Mouse (Mus musculus): ENCODE measurements at regions not wholly inside any gene's neighbourhood (a gene's known extent, or its start where the extent isn't known, plus 50 kb on each side); places are given as distances from the start of the nearest gene placed in this dataset.
A peak's percentile ranks its signal among the peaks of the same experiment; 100 is the strongest.

DNA sequence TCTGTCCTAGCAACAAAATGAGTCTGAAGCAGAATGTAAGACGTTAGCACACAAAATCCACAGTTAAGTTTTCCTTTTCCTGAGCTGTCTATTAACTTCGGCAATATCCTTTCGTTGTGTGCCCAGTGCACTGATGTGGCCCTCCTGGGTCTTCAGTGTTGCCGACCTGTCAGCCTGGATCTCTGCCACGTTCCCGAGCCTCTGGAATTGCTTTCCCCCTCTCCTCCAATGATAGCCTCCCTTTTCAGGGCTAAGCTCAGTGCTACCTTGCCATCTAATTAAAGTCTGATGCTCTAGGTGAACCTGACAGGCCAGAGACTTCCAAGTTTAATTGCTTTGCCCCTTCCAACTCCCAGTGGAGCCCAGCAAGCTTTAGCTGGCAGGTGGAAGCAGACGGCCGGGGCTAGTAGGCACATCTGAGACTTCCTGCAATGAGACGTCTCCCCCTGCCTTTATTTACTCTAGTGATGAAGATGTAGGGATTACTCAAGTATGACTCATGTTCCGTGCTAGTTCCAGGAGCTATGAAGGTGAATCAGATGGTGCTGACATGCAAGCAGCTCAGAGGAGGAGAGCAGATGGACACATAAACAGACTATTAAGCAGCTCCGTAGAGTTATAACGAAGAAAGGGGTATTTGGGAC is 894.3 kb upstream of the Car8 start:
- no peak for DNase-seq (ENCODE audit: low read depth, low spot score)

GRCm38 (mm10) chr4:9132356-9132755 is 893.5 kb upstream of the Car8 start:
- peak; percentile 23 for DNase-seq (ENCODE audit: low read depth, low spot score)

DNA sequence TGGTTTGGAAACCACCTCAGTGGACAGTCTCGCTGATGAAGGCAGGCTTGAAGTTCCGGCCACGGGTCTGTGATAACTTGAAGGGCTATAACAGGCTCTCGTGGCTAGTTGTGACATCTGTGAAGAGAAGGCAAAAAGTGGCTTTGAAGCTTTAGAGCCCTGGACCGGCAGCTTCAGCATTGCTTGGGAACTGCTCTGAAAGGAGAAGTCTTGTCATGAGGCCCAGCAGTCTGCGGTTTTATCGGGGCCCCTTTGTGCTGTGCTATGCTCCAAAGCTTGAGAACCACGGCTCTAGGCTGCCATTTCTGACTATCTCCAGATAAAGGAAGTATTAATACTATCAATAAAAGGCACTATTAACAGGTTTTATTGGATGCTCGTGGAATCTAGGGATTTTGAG is 892.8 kb upstream of the Car8 start:
- no peak for DNase-seq (ENCODE audit: low read depth, low spot score)

- DNase-seq (ENCODE audit: low read depth, low spot score) = peak; percentile 34
These were observed 886.6 kb upstream of the Car8 start for GRCm38 (mm10) chr4:9125236-9125963.

GRCm38 (mm10) chr4:9124586-9125232 is 885.9 kb upstream of the Car8 start:
- no peak for DNase-seq (ENCODE audit: low read depth, low spot score)

GRCm38 (mm10) chr4:9124109-9124508 is 885.3 kb upstream of the Car8 start:
- no peak for DNase-seq (ENCODE audit: low read depth, low spot score)

GRCm38 (mm10) chr4:9123396-9124031 is 884.7 kb upstream of the Car8 start:
- DNase-seq (ENCODE audit: low read depth, low spot score) = no peak

DNA sequence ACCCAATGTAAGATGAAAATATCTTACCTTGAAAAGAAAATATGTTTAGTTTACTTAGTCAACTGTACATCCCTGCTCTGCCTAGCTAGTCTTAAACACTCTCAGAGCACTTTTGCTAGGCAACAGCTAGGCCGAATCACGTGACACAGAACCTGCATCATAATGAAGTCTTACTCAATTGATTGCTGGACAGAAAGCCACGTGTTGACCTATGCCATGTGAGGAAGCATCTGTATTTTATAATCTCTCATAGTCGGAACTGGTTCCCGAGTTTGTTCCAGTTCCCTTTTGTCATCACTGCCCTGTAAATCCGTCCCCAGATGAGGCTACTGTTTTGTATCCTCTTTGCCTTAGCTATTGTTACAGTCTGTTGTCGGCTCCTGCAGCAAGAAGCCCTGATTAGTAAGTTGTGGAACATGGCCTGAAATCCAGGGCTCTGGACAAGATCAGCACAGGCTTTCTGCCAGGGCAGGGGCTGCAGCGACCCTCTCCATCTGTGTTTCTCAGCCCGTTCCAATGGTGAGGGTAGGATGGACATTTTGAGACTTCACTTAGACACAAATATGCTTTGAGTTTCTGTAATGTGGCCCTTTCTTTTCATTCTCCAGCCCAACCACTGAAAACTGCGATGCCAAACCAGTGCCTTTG is 883.9 kb upstream of the Car8 start:
- no peak for DNase-seq (ENCODE audit: low read depth, low spot score)

- no peak for DNase-seq (ENCODE audit: low read depth, low spot score)
These were observed 878.3 kb upstream of the Car8 start for GRCm38 (mm10) chr4:9116955-9117647.

GRCm38 (mm10) chr4:9115874-9116273 is 877.0 kb upstream of the Car8 start:
- DNase-seq (ENCODE audit: low read depth, low spot score) = no peak

DNA sequence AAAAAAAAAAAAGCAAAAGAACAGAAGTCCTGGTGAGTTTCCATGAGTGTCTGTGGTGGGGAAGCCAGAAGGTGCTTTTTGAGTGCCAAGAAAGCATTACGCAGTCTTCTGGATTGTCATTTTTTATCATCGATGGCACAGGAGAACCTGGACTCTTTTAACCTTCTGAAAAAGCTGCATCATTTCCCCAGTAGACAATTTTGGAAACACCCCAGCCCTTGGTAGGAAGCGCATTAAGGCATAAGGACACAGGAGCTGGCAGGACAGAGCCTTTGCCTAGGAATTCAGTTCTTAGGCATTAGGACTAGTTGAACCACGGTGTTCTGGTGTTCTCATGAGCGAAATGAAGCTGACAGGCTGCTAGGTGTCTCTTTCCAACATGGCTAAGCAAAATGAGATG is 875.1 kb upstream of the Car8 start:
- no peak for DNase-seq (ENCODE audit: low read depth, low spot score)

GRCm38 (mm10) chr4:9110355-9110754 is 871.5 kb upstream of the Car8 start:
- no peak for DNase-seq (ENCODE audit: low read depth, low spot score)

DNA sequence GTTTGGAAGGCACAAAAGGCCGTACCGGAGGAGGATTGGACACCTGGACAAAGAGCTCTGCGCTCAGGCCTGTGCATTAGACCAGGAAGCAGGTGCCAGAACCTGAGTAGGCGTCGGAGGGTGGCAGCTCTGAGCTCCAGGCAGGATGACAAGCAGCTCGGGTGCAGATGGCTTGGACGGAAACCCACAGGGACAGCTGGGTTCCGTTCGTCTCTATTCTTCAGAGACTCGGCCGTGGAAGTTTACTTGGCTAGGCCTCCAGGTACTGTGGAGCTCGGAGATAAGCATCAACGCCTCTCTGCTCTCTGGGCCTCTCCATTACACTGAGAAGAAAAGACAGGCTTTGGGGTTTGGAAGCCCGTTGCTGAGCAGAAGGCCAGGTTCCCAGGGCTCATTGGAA is 868.5 kb upstream of the Car8 start:
- no peak for DNase-seq (ENCODE audit: low read depth, low spot score)

GRCm38 (mm10) chr4:9106778-9107177 is 867.9 kb upstream of the Car8 start:
- DNase-seq (ENCODE audit: low read depth, low spot score) = no peak

- no peak for DNase-seq (ENCODE audit: low read depth, low spot score)
These were observed 865.8 kb upstream of the Car8 start for GRCm38 (mm10) chr4:9104657-9105056.

DNA sequence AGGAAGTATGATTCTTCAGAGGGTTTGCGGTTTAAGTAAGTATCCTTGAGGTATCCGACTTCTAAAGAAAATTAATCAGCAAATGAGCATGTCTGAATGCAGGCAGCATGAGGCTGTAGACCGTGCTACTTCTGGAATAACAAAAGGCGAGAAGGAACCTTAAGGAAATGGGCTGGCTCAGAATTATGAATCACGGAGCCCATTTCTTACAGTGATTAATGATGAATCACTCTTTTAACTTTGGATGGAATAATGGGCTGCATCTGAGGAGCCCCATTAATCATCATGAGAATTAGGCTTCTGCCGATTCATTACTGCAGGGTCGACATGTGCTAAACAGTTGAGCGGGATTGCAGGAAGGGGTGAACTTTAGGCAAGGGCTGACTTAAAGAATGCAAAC is 865.1 kb upstream of the Car8 start:
- no peak for DNase-seq (ENCODE audit: low read depth, low spot score)

DNA sequence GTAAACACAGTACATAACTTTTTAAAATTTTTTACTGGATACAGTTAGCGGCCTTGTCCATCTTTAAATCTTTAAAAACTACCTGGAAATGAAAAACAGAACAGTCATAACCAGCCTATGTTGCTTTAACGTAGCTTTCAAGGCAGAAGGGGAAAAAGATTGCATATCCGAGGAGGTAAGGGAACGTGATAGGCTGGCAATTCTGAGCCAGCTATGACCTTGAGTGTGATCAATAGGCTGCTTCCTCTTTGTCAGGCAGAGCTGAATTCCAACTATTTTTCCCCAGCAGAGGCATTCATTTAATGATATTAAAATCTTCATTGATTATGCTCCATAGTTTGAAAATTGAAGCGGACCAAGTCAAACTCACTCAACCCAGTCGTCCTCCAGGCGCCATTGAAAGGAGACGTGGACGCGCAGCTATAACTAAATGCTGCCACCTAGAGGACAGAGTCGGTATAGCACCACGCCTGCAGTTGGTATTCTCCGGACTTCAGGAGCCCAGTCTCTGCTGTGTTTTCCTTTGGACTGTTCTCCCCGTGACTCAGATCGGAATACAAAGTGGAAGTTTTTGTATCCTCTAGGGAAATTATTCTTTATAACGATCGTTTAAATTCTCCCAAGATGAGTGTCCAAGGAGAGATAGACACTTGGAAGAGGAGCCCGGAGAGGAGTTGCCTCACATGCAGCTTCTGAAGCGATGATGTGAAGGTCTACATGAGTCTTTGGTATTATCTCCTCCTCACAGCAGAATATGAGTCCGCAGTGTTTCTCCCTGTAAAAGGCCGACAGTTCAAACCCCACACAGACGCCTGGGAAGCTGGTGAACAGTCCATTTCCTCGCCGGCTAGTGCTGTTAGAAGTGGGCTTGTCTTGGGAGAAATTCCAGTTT is 858.2 kb upstream of the Car8 start:
- peak; percentile 76 for DNase-seq (ENCODE audit: low read depth, low spot score)

GRCm38 (mm10) chr4:9096274-9096673 is 857.4 kb upstream of the Car8 start:
- DNase-seq (ENCODE audit: low read depth, low spot score) = no peak

DNA sequence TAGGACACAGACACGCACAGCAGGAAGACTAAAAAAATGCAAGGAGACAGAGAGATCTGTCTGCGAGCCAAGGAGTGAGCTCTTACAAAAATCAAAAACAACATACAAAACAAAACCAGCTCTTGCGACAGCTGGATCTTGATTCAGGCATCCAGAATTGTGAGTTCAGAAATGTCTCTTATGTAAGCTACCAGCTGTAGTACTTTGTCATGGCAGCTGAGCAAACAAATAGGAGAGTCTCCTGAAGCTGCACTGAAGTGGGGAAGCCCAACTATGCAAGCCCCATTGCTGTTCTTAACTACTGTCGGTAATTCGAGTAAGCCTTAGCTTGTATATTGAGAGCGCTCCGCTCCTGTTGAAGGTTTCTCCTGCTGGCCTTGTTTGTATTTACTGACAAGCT is 856.8 kb upstream of the Car8 start:
- no peak for DNase-seq (ENCODE audit: low read depth, low spot score)

DNA sequence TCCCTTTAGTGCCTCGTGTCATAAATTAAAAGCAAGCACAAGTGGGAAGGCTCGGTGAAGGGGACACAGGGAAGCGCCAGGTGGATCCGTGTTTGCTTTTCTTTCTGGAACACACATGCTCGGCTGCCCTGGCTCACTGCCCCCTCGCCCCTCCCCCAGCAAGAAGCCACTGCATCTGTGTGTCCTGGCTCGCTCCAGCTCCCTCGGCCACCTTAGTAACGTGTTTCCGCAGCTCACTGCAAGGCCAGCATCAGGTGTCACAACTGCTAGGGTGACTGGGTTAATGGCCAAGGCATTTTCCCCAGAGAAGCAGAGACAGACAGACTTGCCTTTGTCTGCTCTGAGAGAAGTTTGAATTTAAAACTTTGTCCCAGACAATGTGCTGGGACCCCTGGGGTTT is 855.7 kb upstream of the Car8 start:
- no peak for DNase-seq (ENCODE audit: low read depth, low spot score)

Data from R1 (cell line).